Mouse (Mus musculus): ENCODE data around the gene Ccdc141. TPM values are rescaled to one million over a fixed set of nuclear protein-coding genes. Genes with fewer than 3 reads are reported as not detected.

The Ccdc141 gene
- polyA plus RNA-seq, 1 experiment from 2014 or later, result 10.7 TPM

- no peak overlapping the region for H3K4me2 ChIP-seq (replicated peaks)
- no peaks in the 10 kb centered on the region for H3K27me3 ChIP-seq (ENCODE audit: control insufficient read depth, insufficient read depth, low read length)
- H3K4me1 ChIP-seq (replicated peaks; ENCODE audit: control insufficient read depth, insufficient read depth, low read length), result no peaks in the 10 kb centered on the region
- no peak for DNase-seq (ENCODE audit: low spot score)
- 88% methylated on average over 4 of the region's 4 CpGs for WGBS
- H3K9me3 ChIP-seq (ENCODE audit: control insufficient read depth, low read length), result no peaks in the 10 kb centered on the region
- H3K27ac ChIP-seq, result no peak overlapping the region
- ATAC-seq (ENCODE audit: low FRiP score), result no peak
- peaks cover 23% of the 10 kb centered on the region for H3K36me3 ChIP-seq (replicated peaks; ENCODE audit: control insufficient read depth, insufficient read depth)
- H3K9ac ChIP-seq, result no peak overlapping the region
- no peak overlapping the region for H3K4me3 ChIP-seq (replicated peaks; ENCODE audit: low read length)
Measured at GRCm38 (mm10) chr2:77182271-77182995, 12.0 kb upstream of the Ccdc141 start.

- Histone ChIP-seq H3K9ac (no peak overlapping the region), H3K36me3 (replicated peaks; ENCODE audit: control insufficient read depth, insufficient read depth) (no peaks in the 10 kb centered on the region), H3K27me3 (ENCODE audit: control insufficient read depth, insufficient read depth, low read length) (no peaks in the 10 kb centered on the region), H3K9me3 (ENCODE audit: control insufficient read depth, low read length) (no peaks in the 10 kb centered on the region), H3K4me2 (replicated peaks) (no peak overlapping the region), H3K4me3 (replicated peaks; ENCODE audit: low read length) (no peak overlapping the region), H3K27ac (no peak overlapping the region), H3K4me1 (replicated peaks; ENCODE audit: control insufficient read depth, insufficient read depth, low read length) (0 out of 2 replicates have a peak, but pooled peaks cover 4% of the 10 kb centered on the region)
- 74% methylated on average over 2 of the region's 2 CpGs for WGBS
- ATAC-seq (ENCODE audit: low FRiP score) (no peak), DNase-seq (ENCODE audit: low spot score) (no peak)
Measured at GRCm38 (mm10) chr2:77177472-77177871, 7.0 kb upstream of the Ccdc141 start.

GRCm38 (mm10) chr2:77176413-77176812 lies 6.0 kb upstream of the Ccdc141 start:
- Histone ChIP-seq H3K27me3 (ENCODE audit: control insufficient read depth, insufficient read depth, low read length) (no peaks in the 10 kb centered on the region), H3K27ac (no peak overlapping the region), H3K36me3 (replicated peaks; ENCODE audit: control insufficient read depth, insufficient read depth) (no peaks in the 10 kb centered on the region), H3K9me3 (ENCODE audit: control insufficient read depth, low read length) (no peaks in the 10 kb centered on the region), H3K4me1 (replicated peaks; ENCODE audit: control insufficient read depth, insufficient read depth, low read length) (peaks cover 10% of the 10 kb centered on the region), H3K4me2 (replicated peaks) (no peak overlapping the region), H3K9ac (no peak overlapping the region), H3K4me3 (replicated peaks; ENCODE audit: low read length) (no peak overlapping the region)
- ATAC-seq (ENCODE audit: low FRiP score) (no peak), DNase-seq (ENCODE audit: low spot score) (no peak)
- 75% methylated on average over 10 of the region's 10 CpGs for WGBS

GRCm38 (mm10) chr2:77175411-77175810 lies 5.0 kb upstream of the Ccdc141 start:
- WGBS, result 56% methylated on average over 7 of the region's 7 CpGs
- Histone ChIP-seq H3K9me3 (ENCODE audit: control insufficient read depth, low read length) (no peaks in the 10 kb centered on the region), H3K9ac (no peak overlapping the region), H3K4me3 (replicated peaks; ENCODE audit: low read length) (no peak overlapping the region), H3K27me3 (ENCODE audit: control insufficient read depth, insufficient read depth, low read length) (no peaks in the 10 kb centered on the region), H3K4me2 (replicated peaks) (no peak overlapping the region), H3K4me1 (replicated peaks; ENCODE audit: control insufficient read depth, insufficient read depth, low read length) (peaks cover 13% of the 10 kb centered on the region), H3K36me3 (replicated peaks; ENCODE audit: control insufficient read depth, insufficient read depth) (no peaks in the 10 kb centered on the region), H3K27ac (no peak overlapping the region)
- no peak for ATAC-seq (ENCODE audit: low FRiP score)
- no peak for DNase-seq (ENCODE audit: low spot score)

GRCm38 (mm10) chr2:77174313-77174712 lies 3.9 kb upstream of the Ccdc141 start:
- no peaks in the 10 kb centered on the region for H3K9me3 ChIP-seq (ENCODE audit: control insufficient read depth, low read length)
- H3K9ac ChIP-seq, result no peak overlapping the region
- H3K36me3 ChIP-seq (replicated peaks; ENCODE audit: control insufficient read depth, insufficient read depth), result no peaks in the 10 kb centered on the region
- ATAC-seq (ENCODE audit: low FRiP score), result no peak
- H3K27me3 ChIP-seq (ENCODE audit: control insufficient read depth, insufficient read depth, low read length), result 0 out of 2 replicates have a peak, but pooled peaks cover 3% of the 10 kb centered on the region
- WGBS, result 40% methylated on average over 2 of the region's 2 CpGs
- no peak overlapping the region for H3K4me2 ChIP-seq (replicated peaks)
- no peak for DNase-seq (ENCODE audit: low spot score)
- H3K27ac ChIP-seq, result no peak overlapping the region
- H3K4me1 ChIP-seq (replicated peaks; ENCODE audit: control insufficient read depth, insufficient read depth, low read length), result peaks cover 20% of the 10 kb centered on the region
- no peak overlapping the region for H3K4me3 ChIP-seq (replicated peaks; ENCODE audit: low read length)

- ATAC-seq (ENCODE audit: low FRiP score), result no peak
- no peak overlapping the region for H3K4me2 ChIP-seq (replicated peaks)
- H3K27me3 ChIP-seq (ENCODE audit: control insufficient read depth, insufficient read depth, low read length), result 0 out of 2 replicates have a peak, but pooled peaks cover 3% of the 10 kb centered on the region
- no peak overlapping the region for H3K4me3 ChIP-seq (replicated peaks; ENCODE audit: low read length)
- no peaks in the 10 kb centered on the region for H3K36me3 ChIP-seq (replicated peaks; ENCODE audit: control insufficient read depth, insufficient read depth)
- no peak for DNase-seq (ENCODE audit: low spot score)
- peaks cover 20% of the 10 kb centered on the region for H3K4me1 ChIP-seq (replicated peaks; ENCODE audit: control insufficient read depth, insufficient read depth, low read length)
- no peaks in the 10 kb centered on the region for H3K9me3 ChIP-seq (ENCODE audit: control insufficient read depth, low read length)
- no peak overlapping the region for H3K9ac ChIP-seq
- no peak overlapping the region for H3K27ac ChIP-seq
- 94% methylated on average over 6 of the region's 6 CpGs for WGBS
Measured at GRCm38 (mm10) chr2:77173821-77174220, 3.4 kb upstream of the Ccdc141 start.

GRCm38 (mm10) chr2:77173366-77173765 lies 2.9 kb upstream of the Ccdc141 start:
- Histone ChIP-seq H3K36me3 (replicated peaks; ENCODE audit: control insufficient read depth, insufficient read depth) (no peaks in the 10 kb centered on the region), H3K9me3 (ENCODE audit: control insufficient read depth, low read length) (no peaks in the 10 kb centered on the region), H3K27me3 (ENCODE audit: control insufficient read depth, insufficient read depth, low read length) (0 out of 2 replicates have a peak, but pooled peaks cover 3% of the 10 kb centered on the region), H3K4me3 (replicated peaks; ENCODE audit: low read length) (no peak overlapping the region), H3K4me2 (replicated peaks) (no peak overlapping the region), H3K27ac (no peak overlapping the region), H3K9ac (no peak overlapping the region), H3K4me1 (replicated peaks; ENCODE audit: control insufficient read depth, insufficient read depth, low read length) (peaks cover 20% of the 10 kb centered on the region)
- no peak for DNase-seq (ENCODE audit: low spot score)
- 60% methylated on average over 6 of the region's 6 CpGs for WGBS
- no peak for ATAC-seq (ENCODE audit: low FRiP score)

GRCm38 (mm10) chr2:77172241-77172671 lies 1.8 kb upstream of the Ccdc141 start:
- Histone ChIP-seq H3K27me3 (ENCODE audit: control insufficient read depth, insufficient read depth, low read length) (0 out of 2 replicates have a peak, but pooled peaks cover 3% of the 10 kb centered on the region), H3K27ac (no peak overlapping the region), H3K4me1 (replicated peaks; ENCODE audit: control insufficient read depth, insufficient read depth, low read length) (peaks cover 20% of the 10 kb centered on the region), H3K36me3 (replicated peaks; ENCODE audit: control insufficient read depth, insufficient read depth) (no peaks in the 10 kb centered on the region), H3K4me2 (replicated peaks) (no peak overlapping the region), H3K9ac (no peak overlapping the region), H3K4me3 (replicated peaks; ENCODE audit: low read length) (no peak overlapping the region), H3K9me3 (ENCODE audit: control insufficient read depth, low read length) (no peaks in the 10 kb centered on the region)
- WGBS, result 35% methylated on average over 10 of the region's 10 CpGs
- ATAC-seq (ENCODE audit: low FRiP score) (0 out of 2 replicates have a peak, but pooled peaks have one; percentile 19), DNase-seq (ENCODE audit: low spot score) (no peak)

GRCm38 (mm10) chr2:77171444-77172240 lies 1.2 kb upstream of the Ccdc141 start:
- ATAC-seq (ENCODE audit: low FRiP score) (peak; percentile 28; the same call in 1 of the 2 replicates), DNase-seq (ENCODE audit: low spot score) (no peak)
- 53% methylated on average over 23 of the region's 23 CpGs for WGBS
- Histone ChIP-seq H3K27me3 (ENCODE audit: control insufficient read depth, insufficient read depth, low read length) (0 out of 2 replicates have a peak, but pooled peaks cover 3% of the 10 kb centered on the region), H3K36me3 (replicated peaks; ENCODE audit: control insufficient read depth, insufficient read depth) (no peaks in the 10 kb centered on the region), H3K27ac (peak overlapping the region; percentile 7; the same call in 1 of the 2 replicates), H3K4me2 (replicated peaks) (peak overlapping the region; percentile 27), H3K4me3 (replicated peaks; ENCODE audit: low read length) (no peak overlapping the region), H3K4me1 (replicated peaks; ENCODE audit: control insufficient read depth, insufficient read depth, low read length) (peaks cover 20% of the 10 kb centered on the region), H3K9ac (no peak overlapping the region), H3K9me3 (ENCODE audit: control insufficient read depth, low read length) (no peaks in the 10 kb centered on the region)
